Mouse (Mus musculus) intestine, postnatal 0 days (tissue): ENCODE results near the gene Sec14l2. TPM values are rescaled to one million over a fixed set of nuclear protein-coding genes. Genes with fewer than 3 reads are reported as not detected.

Experiments used
- ATAC-seq: fragments of 200-750 bp; cut with Nextera tagmentation; 2 replicates; pipeline ENCODE4 v1.8.0; 2017; ENCODE audit warnings: mild to moderate bottlenecking, moderate TSS enrichment, moderate library complexity
- H3K27ac ChIP-seq: fragments of 300-500 bp; sonication (generic); 2 replicates; pipeline ENCODE4 v1.5.1; 2014; ENCODE audit warnings: mild to moderate bottlenecking, low read depth, low read length, moderate library complexity
- H3K27me3 ChIP-seq: fragments of 300-500 bp; sonication (generic); replicated peaks from 2 replicates; pipeline ENCODE4 v1.6.1; 2014; ENCODE audit warnings: low read length, mixed read lengths; ENCODE audit not compliant: control insufficient read depth, insufficient read depth
- H3K36me3 ChIP-seq: fragments of 300-500 bp; sonication (generic); 2 replicates; pipeline ENCODE4 v1.6.1; 2014; ENCODE audit warnings: mild to moderate bottlenecking, moderate library complexity; ENCODE audit not compliant: control insufficient read depth, insufficient read depth
- H3K4me1 ChIP-seq: fragments of 300-500 bp; sonication (generic); replicated peaks from 2 replicates; pipeline ENCODE4 v1.6.1; 2014; ENCODE audit warnings: antibody characterized with exemption, low read length, mixed read lengths; ENCODE audit not compliant: control insufficient read depth, insufficient read depth
- H3K4me2 ChIP-seq: fragments of 300-500 bp; sonication (generic); replicated peaks from 2 replicates; pipeline ENCODE4 v1.6.1; 2014; ENCODE audit warnings: low read depth, mild to moderate bottlenecking, moderate library complexity
- H3K4me3 ChIP-seq: fragments of 300-500 bp; sonication (generic); 2 replicates; pipeline ENCODE4 v1.5.1; 2014; ENCODE audit warnings: low read depth, low read length
- H3K9ac ChIP-seq: fragments of 300-500 bp; sonication (generic); 2 replicates; pipeline ENCODE4 v1.6.1; 2014; ENCODE audit warnings: mild to moderate bottlenecking, low read depth, low read length
- H3K9me3 ChIP-seq: fragments of 300-500 bp; sonication (generic); 2 replicates; pipeline ENCODE4 v1.6.1; 2016; ENCODE audit warnings: mixed run types; ENCODE audit not compliant: control insufficient read depth
- CTCF ChIP-seq: sonication (generic); IDR thresholded peaks from 2 replicates; pipeline ENCODE4 v1.5.1; 2016; ENCODE audit warnings: low read depth, mild to moderate bottlenecking, control low read depth, antibody characterized with exemption, moderate library complexity
- WGBS: fragments of 180-500 bp; shearing (Covaris S2); extraction: QIAGEN DNeasy Blood & Tissue Kit; methylation state at CpG from one replicate; pipeline ENCODE4 v1.1.7; 2014; 5-methylcytosine and 5-hydroxymethylcytosine counted together
- polyA plus RNA-seq: library from polyadenylated mRNA; unstranded; fragments of >200 nt; fragmentation: Nextera tagmentation; extraction: Ambion mirVana; gene quantifications from 2 replicates; pipeline ENCODE4 v1.2.1, GENCODE M21; 2015

The Sec14l2 gene
- polyA plus RNA-seq, 1 experiment from 2014 or later = 7.6 TPM

- no peak overlapping the region for H3K27ac ChIP-seq
- H3K36me3 ChIP-seq = no peaks in the 10 kb centered on the region
- H3K4me2 ChIP-seq = no peak overlapping the region
- ATAC-seq = no peak
- TF ChIP-seq CTCF = no peak
- H3K4me3 ChIP-seq = no peak overlapping the region
- H3K9me3 ChIP-seq = no peaks in the 10 kb centered on the region
- 79% methylated on average over 7 of the region's 7 CpGs for WGBS
- H3K4me1 ChIP-seq = no peaks in the 10 kb centered on the region
- H3K27me3 ChIP-seq = no peaks in the 10 kb centered on the region
- no peak overlapping the region for H3K9ac ChIP-seq
Measured at GRCm38 (mm10) chr11:4078267-4078933, 44.8 kb downstream of the Sec14l2 start.

- Histone ChIP-seq H3K9ac (no peak overlapping the region), H3K36me3 (no peaks in the 10 kb centered on the region), H3K9me3 (no peaks in the 10 kb centered on the region), H3K27ac (no peak overlapping the region), H3K4me2 (no peak overlapping the region), H3K4me1 (no peaks in the 10 kb centered on the region), H3K27me3 (no peaks in the 10 kb centered on the region), H3K4me3 (no peak overlapping the region)
- 13% methylated on average over 8 of the region's 8 CpGs for WGBS
- ATAC-seq = no peak
- TF ChIP-seq CTCF = no peak
Measured at GRCm38 (mm10) chr11:4076633-4077032, 46.6 kb downstream of the Sec14l2 start.

- Histone ChIP-seq H3K36me3 (no peaks in the 10 kb centered on the region), H3K9ac (no peak overlapping the region)
- no peak for ATAC-seq
Measured at GRCm38 (mm10) chr11:4069664-4070063, 53.6 kb downstream of the Sec14l2 start.

GRCm38 (mm10) chr11:4064627-4065122 lies 58.5 kb downstream of the Sec14l2 start, which contains the start of gene Sec14l3:
Sec14l3 (plus strand) TSS chr11:4064841.
- H3K27me3 ChIP-seq = no peaks in the 10 kb centered on the region
- no peak within 1 kb of the TSS for H3K4me3 ChIP-seq
- no peak within 1 kb of the TSS for H3K9ac ChIP-seq
- no peaks in the 10 kb centered on the region for H3K9me3 ChIP-seq
- H3K27ac ChIP-seq = no peak within 1 kb of the TSS
- H3K4me2 ChIP-seq = no peak within 1 kb of the TSS
- WGBS = 42% methylated on average over 5 of the region's 5 CpGs
- no peaks in the 10 kb centered on the region for H3K36me3 ChIP-seq
- no peak for TF ChIP-seq CTCF
- ATAC-seq = no peak
- no peaks in the 10 kb centered on the region for H3K4me1 ChIP-seq

More at GRCm38 (mm10) chr11:4069664-4070063, 53.6 kb downstream of the Sec14l2 start:
- Histone ChIP-seq H3K4me3 (no peak overlapping the region), H3K4me2 (no peak overlapping the region), H3K4me1 (no peaks in the 10 kb centered on the region), H3K27me3 (no peaks in the 10 kb centered on the region), H3K27ac (no peak overlapping the region), H3K9me3 (no peaks in the 10 kb centered on the region)
- TF ChIP-seq CTCF = no peak
- 75% methylated on average over 1 of the region's 1 CpGs for WGBS

GRCm38 (mm10) chr11:4062981-4063380 lies 60.2 kb downstream of the Sec14l2 start:
- Histone ChIP-seq H3K9ac (no peak overlapping the region), H3K27ac (no peak overlapping the region), H3K9me3 (no peaks in the 10 kb centered on the region), H3K4me2 (no peak overlapping the region), H3K27me3 (no peaks in the 10 kb centered on the region), H3K4me1 (no peaks in the 10 kb centered on the region), H3K4me3 (no peak overlapping the region), H3K36me3 (no peaks in the 10 kb centered on the region)
- ATAC-seq = no peak
- TF ChIP-seq CTCF = no peak
- 54% methylated on average over 6 of the region's 6 CpGs for WGBS

- no peaks in the 10 kb centered on the region for H3K27me3 ChIP-seq
- TF ChIP-seq CTCF = no peak
- no peak for ATAC-seq
- H3K9ac ChIP-seq = no peak overlapping the region
- H3K4me1 ChIP-seq = no peaks in the 10 kb centered on the region
- H3K9me3 ChIP-seq = no peaks in the 10 kb centered on the region
- no peak overlapping the region for H3K27ac ChIP-seq
- WGBS = 87% methylated on average over 4 of the region's 4 CpGs
- H3K4me2 ChIP-seq = no peak overlapping the region
- no peak overlapping the region for H3K4me3 ChIP-seq
- H3K36me3 ChIP-seq = no peaks in the 10 kb centered on the region
Measured at GRCm38 (mm10) chr11:4062523-4062922, 60.7 kb downstream of the Sec14l2 start.
